Mouse (Mus musculus) MEL (cell line): ENCODE measurements around the gene Ccdc50. TPM values are rescaled to one million over a fixed set of nuclear protein-coding genes. Genes with fewer than 3 reads are reported as not detected.

Source experiments
- DNase-seq: peaks from one replicate; pipeline ENCODE4 v3.0.0; 2011; ENCODE audit warnings: low read depth, low spot score
- H3K27ac ChIP-seq: 2 replicates; pipeline ENCODE4 v1.5.1; 2012; ENCODE audit warnings: low read depth, mild to moderate bottlenecking, control low read depth, low read length, moderate library complexity; ENCODE audit not compliant: control insufficient read depth
- H3K27me3 ChIP-seq, 2 experiments: fragments of 150-350 bp in 1 of 2; sonication (generic) in 1 of 2; 2 replicates each; pipeline ENCODE4 v1.6.1; 2012; ENCODE audit warnings: low read length in 2 of 2, mild to moderate bottlenecking in 2 of 2, improper control_type of control experiment in 1 of 2, moderate library complexity in 1 of 2; ENCODE audit not compliant: insufficient read depth in 2 of 2, control insufficient read depth in 1 of 2
- H3K36me3 ChIP-seq, 2 experiments: 2 replicates each; pipeline ENCODE4 v1.6.1; 2012 to 2014; ENCODE audit warnings: low read length in 2 of 2, improper control_type of control experiment in 1 of 2, inconsistent platforms in 1 of 2, mild to moderate bottlenecking in 1 of 2; ENCODE audit not compliant: insufficient read depth in 2 of 2, control insufficient read depth in 1 of 2
- H3K4me1 ChIP-seq, 2 experiments: fragments of 150-350 bp in 1 of 2; sonication (generic) in 1 of 2; 2 replicates each; pipeline ENCODE4 v1.6.1; 2012; ENCODE audit warnings: low read length in 2 of 2, improper control_type of control experiment in 1 of 2, mild to moderate bottlenecking in 1 of 2; ENCODE audit not compliant: insufficient read depth in 2 of 2, control insufficient read depth in 1 of 2
- H3K4me3 ChIP-seq, 2 experiments: fragments of 150-350 bp in 1 of 2; sonication (generic) in 1 of 2; 2 replicates each; pipeline ENCODE4 v1.5.1; 2012; ENCODE audit warnings: low read depth in 2 of 2, low read length in 2 of 2, mild to moderate bottlenecking in 2 of 2, moderate library complexity in 2 of 2, control low read depth in 1 of 2, improper control_type of control experiment in 1 of 2; ENCODE audit not compliant: control insufficient read depth in 1 of 2, insufficient read depth in 1 of 2
- H3K79me2 ChIP-seq: 2 replicates; pipeline ENCODE4 v1.6.1; 2012; ENCODE audit warnings: mild to moderate bottlenecking, low read length, moderate library complexity; ENCODE audit not compliant: control insufficient read depth, poor library complexity, insufficient read depth
- H3K9ac ChIP-seq: 2 replicates; pipeline ENCODE4 v1.6.1; 2012; ENCODE audit warnings: low read depth, mild to moderate bottlenecking, control low read depth, low read length, moderate library complexity; ENCODE audit not compliant: control insufficient read depth, poor library complexity, severe bottlenecking
- H3K9me3 ChIP-seq: fragments of 150-350 bp; sonication (generic); replicated peaks from 2 replicates; pipeline ENCODE4 v1.6.1; 2012; ENCODE audit warnings: mild to moderate bottlenecking, low read length, improper control_type of control experiment, moderate library complexity; ENCODE audit not compliant: insufficient read depth
- CHD2 ChIP-seq: IDR thresholded peaks from 2 replicates; pipeline ENCODE4 v1.6.1; 2011; ENCODE audit warnings: low read length, improper control_type of control experiment
- EP300 ChIP-seq, 2 experiments: IDR thresholded peaks; 2 replicates each; pipeline ENCODE4 v1.6.1; 2011; ENCODE audit warnings: improper control_type of control experiment in 2 of 2, low read length in 2 of 2, low read depth in 1 of 2, mild to moderate bottlenecking in 1 of 2
- ETS1 ChIP-seq: IDR thresholded peaks from 2 replicates; pipeline ENCODE4 v1.6.1; 2012; ENCODE audit warnings: low read depth, mild to moderate bottlenecking, inconsistent platforms, low read length, improper control_type of control experiment, moderate library complexity
- GABPA ChIP-seq: IDR thresholded peaks from 2 replicates; pipeline ENCODE4 v1.6.1; 2012; ENCODE audit warnings: low read depth, mild to moderate bottlenecking, inconsistent platforms, low read length, improper control_type of control experiment, moderate library complexity
- GATA1 ChIP-seq: IDR thresholded peaks from 2 replicates; pipeline ENCODE4 v1.6.1; 2011; ENCODE audit warnings: low read depth, low read length, improper control_type of control experiment
- KAT2A ChIP-seq: conservative IDR thresholded peaks from 2 replicates; pipeline ENCODE4 v1.6.1; 2012; ENCODE audit warnings: low read depth, low read length, improper control_type of control experiment, inconsistent platforms
- MAFK ChIP-seq: IDR thresholded peaks from 2 replicates; pipeline ENCODE4 v1.6.1; 2011; ENCODE audit warnings: low read depth, mild to moderate bottlenecking, low read length, improper control_type of control experiment, borderline replicate concordance
- MAX ChIP-seq: IDR thresholded peaks from 2 replicates; pipeline ENCODE4 v1.6.1; 2011; ENCODE audit warnings: low read length, improper control_type of control experiment
- MEF2A ChIP-seq: IDR thresholded peaks from 2 replicates; pipeline ENCODE4 v1.6.1; 2014; ENCODE audit warnings: low read depth, mild to moderate bottlenecking, inconsistent platforms, low read length, improper control_type of control experiment; ENCODE audit not compliant: poor library complexity, insufficient replicate concordance, severe bottlenecking; ENCODE audit errors: extremely low read depth
- RCOR1 ChIP-seq: IDR thresholded peaks from 2 replicates; pipeline ENCODE4 v1.6.1; 2012; ENCODE audit warnings: low read depth, mild to moderate bottlenecking, inconsistent platforms, low read length, improper control_type of control experiment
- TCF12 ChIP-seq: IDR thresholded peaks from 2 replicates; pipeline ENCODE4 v1.6.1; 2014; ENCODE audit warnings: low read depth, mild to moderate bottlenecking, inconsistent platforms, low read length, improper control_type of control experiment, moderate library complexity
- UBTF ChIP-seq: IDR thresholded peaks from 2 replicates; pipeline ENCODE4 v1.6.1; 2012; ENCODE audit warnings: low read depth, mild to moderate bottlenecking, inconsistent platforms, low read length, improper control_type of control experiment, moderate library complexity, borderline replicate concordance; ENCODE audit not compliant: insufficient read depth
- USF2 ChIP-seq, 2 experiments: IDR thresholded peaks; 2 replicates each; pipeline ENCODE4 v1.6.1; 2011 to 2012; ENCODE audit warnings: improper control_type of control experiment in 2 of 2, low read length in 2 of 2, borderline replicate concordance in 1 of 2, inconsistent platforms in 1 of 2, low read depth in 1 of 2, mild to moderate bottlenecking in 1 of 2; ENCODE audit not compliant: insufficient read depth in 1 of 2
- ZC3H11A ChIP-seq: IDR thresholded peaks from 2 replicates; pipeline ENCODE4 v1.6.1; 2012; ENCODE audit warnings: low read depth, mild to moderate bottlenecking, inconsistent platforms, low read length, improper control_type of control experiment
- polyA plus RNA-seq, 2 experiments: library from polyadenylated mRNA; stranded (reverse) in 1 of 2; unstranded in 1 of 2; fragments of >175 nt in 1 of 2; fragments of >200 nt in 1 of 2; gene quantifications; 2 replicates each; pipeline versions ENCODE4 v1.2.1 to v1.2.4; 2012; ENCODE audit warnings: low replicate concordance in 2 of 2, low read depth in 1 of 2; ENCODE audit not compliant: insufficient read length in 2 of 2, insufficient read depth in 1 of 2, missing spikeins in 1 of 2
- total RNA-seq: library from RNA; depleted of rRNA; stranded (reverse); fragments of 300-350 nt; gene quantifications from 2 replicates; pipeline ENCODE4 v1.2.3, GENCODE M21; 2012

Gene Ccdc50
- total and polyA plus RNA-seq, 3 experiments: 15.1 to 30.6 (median 20.4) TPM

DNA sequence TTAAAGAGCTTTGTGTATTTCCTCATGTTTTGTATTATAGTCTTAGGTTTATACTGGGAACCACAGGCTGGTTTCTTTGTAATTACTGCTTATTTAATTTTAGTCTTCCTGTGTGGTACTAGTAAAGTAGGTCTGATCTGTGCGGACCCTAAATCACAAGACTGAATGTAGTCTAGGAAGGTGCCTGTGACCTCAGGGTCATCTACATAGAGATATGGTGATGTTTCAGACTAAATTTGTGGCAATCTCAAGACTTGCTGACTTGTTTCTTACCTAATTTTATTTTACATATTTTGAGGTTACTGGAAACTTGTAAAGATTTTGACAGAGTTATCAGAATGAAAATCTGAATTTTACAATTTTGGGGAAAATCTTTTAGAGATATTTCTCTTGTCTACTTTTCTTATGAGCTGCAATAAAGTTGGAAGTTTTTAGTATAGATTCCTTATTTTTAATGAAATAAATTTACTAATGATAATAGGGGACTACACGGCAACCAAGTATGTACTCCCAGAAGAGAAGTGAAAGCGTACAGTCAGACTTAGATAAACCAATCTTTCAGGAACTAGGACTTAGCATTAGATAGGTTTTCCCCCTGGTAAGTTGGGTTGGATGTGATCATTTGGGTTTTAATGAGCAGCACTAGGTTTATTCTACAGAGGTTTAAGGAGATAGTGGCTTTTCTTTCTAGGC lies 10.5 kb downstream of the Ccdc50 start:
- H3K4me3 ChIP-seq: no peak overlapping the region
- TF ChIP-seq EP300 (IDR thresholded peaks at IDR 0.05; ENCODE audit: low read depth in 1 of 2, low read length in 2 of 2) (peak in 1 of 2 experiments; percentile 23; a peak in 1 of 4 replicates), GABPA (no peak), GATA1 (peak; percentile 44; the same call in 1 of the 2 replicates), TCF12 (no peak), RCOR1 (peak; percentile 23; the same call in 1 of the 2 replicates)
- peaks cover 19% of the 10 kb centered on the region for H3K79me2 ChIP-seq
- no peaks in the 10 kb centered on the region for H3K9me3 ChIP-seq
- peaks cover 0 to 40% of the 10 kb centered on the region in 2 experiments; a peak in 2 of 4 replicates for H3K36me3 ChIP-seq
- no peak overlapping the region for H3K9ac ChIP-seq
- H3K4me1 ChIP-seq: peaks cover 13 to 17% of the 10 kb centered on the region in 2 experiments; a peak in 3 of 4 replicates
- no peaks in the 10 kb centered on the region for H3K27me3 ChIP-seq
- no peak overlapping the region for H3K27ac ChIP-seq
- DNase-seq: peak; percentile 32

DNA sequence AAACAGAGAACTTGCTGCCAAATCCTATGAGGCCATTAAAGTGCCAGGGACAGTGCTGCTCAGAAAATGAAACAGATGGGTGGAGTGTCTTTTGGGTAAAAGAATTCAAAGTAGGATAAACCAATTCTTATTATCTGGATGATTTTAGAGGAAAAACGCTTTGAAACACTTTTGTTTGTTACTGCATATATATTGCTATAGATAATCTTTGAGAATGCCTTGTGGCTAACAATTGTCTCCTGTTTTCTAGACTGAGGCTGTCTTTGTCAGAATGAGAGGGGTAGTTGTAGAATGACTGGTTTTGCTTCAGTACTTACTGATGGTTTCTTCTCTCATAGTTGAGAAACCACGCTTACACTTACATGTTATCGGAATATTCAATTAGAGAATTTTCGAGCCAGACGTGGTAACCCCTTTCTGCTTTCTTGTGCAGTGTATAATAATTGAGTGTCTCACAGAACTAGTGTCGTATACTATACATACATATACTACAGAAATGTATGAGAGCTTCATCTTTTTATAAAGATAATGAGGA lies 11.1 kb downstream of the Ccdc50 start:
- Histone ChIP-seq H3K4me1 (peaks cover 13 to 17% of the 10 kb centered on the region in 2 experiments; a peak in 3 of 4 replicates), H3K4me3 (no peak overlapping the region), H3K27ac (no peak overlapping the region), H3K79me2 (peaks cover 19% of the 10 kb centered on the region), H3K36me3 (peaks cover 0 to 43% of the 10 kb centered on the region in 2 experiments; a peak in 2 of 4 replicates), H3K9ac (no peak overlapping the region), H3K27me3 (no peaks in the 10 kb centered on the region), H3K9me3 (no peaks in the 10 kb centered on the region)
- no peak for DNase-seq
- no peak for TF ChIP-seq TCF12
- TF ChIP-seq USF2 (IDR thresholded peaks at IDR 0.05; ENCODE audit: borderline replicate concordance in 1 of 2, insufficient read depth in 1 of 2, low read depth in 1 of 2, low read length in 2 of 2): no peak

DNA sequence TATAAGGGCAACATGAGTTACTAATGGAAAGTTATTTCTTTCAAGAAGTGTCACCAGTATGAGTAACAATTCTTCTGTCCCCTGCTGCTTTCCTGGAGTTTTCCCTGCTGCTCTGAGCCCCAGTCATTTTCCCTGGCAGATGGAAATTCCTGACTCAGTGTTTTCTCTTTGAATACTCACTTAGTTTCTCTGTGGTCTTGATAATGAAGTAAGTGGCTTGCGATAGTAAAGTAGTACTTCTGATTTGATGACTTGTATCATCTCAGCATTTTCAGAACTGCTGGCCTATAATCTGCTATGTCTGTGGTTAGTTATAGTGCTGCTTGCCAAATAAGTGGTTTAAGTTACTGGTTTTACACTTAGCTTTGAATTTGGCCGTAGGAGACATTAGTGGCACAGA lies 12.9 kb downstream of the Ccdc50 start:
- Histone ChIP-seq H3K9ac (no peak overlapping the region), H3K79me2 (peaks cover 16% of the 10 kb centered on the region), H3K36me3 (peaks cover 0 to 26% of the 10 kb centered on the region in 2 experiments; a peak in 2 of 4 replicates), H3K4me1 (peaks cover 3 to 10% of the 10 kb centered on the region in 2 experiments; a peak in 2 of 4 replicates), H3K27me3 (no peaks in the 10 kb centered on the region), H3K27ac (no peak overlapping the region), H3K4me3 (no peak overlapping the region), H3K9me3 (no peaks in the 10 kb centered on the region)
- DNase-seq: peak; percentile 71
- peak; percentile 63; the same call in 1 of the 2 replicates for TF ChIP-seq GATA1
- TF ChIP-seq MAFK: peak; percentile 48; the same call in 1 of the 2 replicates
- no peak for TF ChIP-seq ZC3H11A
- TF ChIP-seq EP300 (IDR thresholded peaks at IDR 0.05; ENCODE audit: low read depth in 1 of 2, low read length in 2 of 2): peak; percentile 48 to 60; a peak in 3 of 4 replicates
- TF ChIP-seq MEF2A: no peak
- peak; percentile 94 for TF ChIP-seq RCOR1
- no peak for TF ChIP-seq CHD2
- no peak for TF ChIP-seq KAT2A
- TF ChIP-seq ETS1: peak; percentile 73
- no peak for TF ChIP-seq UBTF
- TF ChIP-seq MAX: no peak
